Mouse (Mus musculus): ENCODE data around the gene Glra1. TPM values are rescaled to one million over a fixed set of nuclear protein-coding genes. Genes with fewer than 3 reads are reported as not detected.
A peak's percentile ranks its signal among the peaks of the same experiment; 100 is the strongest.

Glra1 gene
- total RNA-seq, 2 experiments from 2014 or later = 0.21 to 0.30 TPM

DNA sequence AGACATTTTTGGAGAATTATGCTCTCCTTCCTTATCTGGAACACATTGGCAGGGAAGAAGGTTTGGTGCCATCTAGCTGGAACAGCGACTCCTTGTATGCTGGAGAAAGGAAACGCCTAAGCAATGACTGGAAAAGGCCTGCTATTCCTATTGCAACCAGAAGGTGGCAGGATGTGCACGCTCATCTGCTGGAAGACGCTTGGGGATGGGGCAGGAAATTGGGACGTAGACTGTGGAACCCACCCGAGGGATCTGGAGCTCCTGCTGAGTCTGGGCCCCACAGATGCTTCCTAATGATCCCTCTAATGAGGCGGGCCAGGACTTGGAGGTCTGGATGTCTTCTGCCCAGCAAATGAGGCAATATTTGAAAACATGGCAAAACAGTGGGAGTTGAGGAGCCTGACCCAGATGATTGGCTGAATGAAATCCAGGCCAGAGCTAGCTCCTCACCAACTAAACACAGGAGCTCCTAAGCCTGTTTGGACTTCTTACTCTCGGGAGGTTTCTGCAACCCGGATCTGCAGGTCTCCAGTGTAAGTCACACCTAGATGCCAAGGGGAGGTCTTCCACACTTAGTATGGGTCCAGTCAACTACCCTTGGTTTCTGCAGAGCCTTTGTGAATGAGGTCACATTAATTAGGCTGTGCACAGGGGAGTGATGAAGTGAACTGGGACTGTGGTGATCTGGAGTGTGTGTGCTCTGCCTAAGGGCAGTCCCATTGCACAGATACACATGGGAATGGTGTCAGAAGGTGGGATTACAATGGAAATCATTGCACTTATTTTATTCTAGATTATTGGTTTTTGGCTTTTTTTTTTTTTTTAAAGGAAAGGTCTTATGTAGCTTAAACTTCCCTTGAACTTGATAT lies 89.0 kb downstream of the Glra1 start:
- DNase-seq (ENCODE audit: low spot score in 2 of 2) = peak; percentile 78 to 86

DNA sequence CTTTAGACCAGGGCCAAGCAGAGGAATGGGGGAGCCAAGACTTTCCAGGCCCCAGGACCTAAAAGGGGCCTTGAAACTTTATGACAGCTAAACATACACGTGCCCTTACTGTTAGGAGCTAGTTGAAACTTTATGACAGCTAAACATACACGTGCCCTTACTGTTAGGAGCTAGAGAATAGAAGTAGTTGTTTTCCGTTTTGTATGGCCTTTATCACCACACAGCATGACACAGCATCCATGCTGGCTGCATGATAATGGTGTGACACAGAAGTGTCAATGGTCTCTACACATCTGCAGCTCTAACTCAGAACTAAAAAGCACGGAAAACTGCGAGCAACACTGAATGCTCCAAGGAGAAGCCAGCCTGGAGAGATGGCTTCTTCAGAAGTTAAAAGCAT lies 90.3 kb downstream of the Glra1 start:
- DNase-seq (ENCODE audit: low spot score in 2 of 2) = no peak

DNA sequence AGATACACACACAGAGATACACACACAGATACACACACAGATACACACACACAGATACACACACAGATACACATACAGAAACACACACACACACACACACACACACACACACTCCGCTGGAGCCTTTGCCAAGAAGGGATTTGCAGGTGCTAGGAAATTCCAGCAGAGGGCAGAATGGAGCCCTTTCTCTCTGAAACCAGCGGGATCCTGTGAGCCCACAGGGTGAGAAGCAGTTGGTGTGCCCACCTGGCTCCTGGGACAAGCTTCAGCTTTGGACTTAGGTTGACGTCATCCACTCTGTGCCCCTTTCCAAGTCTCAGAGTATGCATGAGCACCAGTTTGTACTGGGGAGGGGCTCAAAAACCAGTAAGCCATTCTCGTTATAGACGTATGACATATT lies 96.6 kb downstream of the Glra1 start:
- DNase-seq (ENCODE audit: low spot score in 2 of 2) = peak in 1 of 2 experiments; percentile 28

DNA sequence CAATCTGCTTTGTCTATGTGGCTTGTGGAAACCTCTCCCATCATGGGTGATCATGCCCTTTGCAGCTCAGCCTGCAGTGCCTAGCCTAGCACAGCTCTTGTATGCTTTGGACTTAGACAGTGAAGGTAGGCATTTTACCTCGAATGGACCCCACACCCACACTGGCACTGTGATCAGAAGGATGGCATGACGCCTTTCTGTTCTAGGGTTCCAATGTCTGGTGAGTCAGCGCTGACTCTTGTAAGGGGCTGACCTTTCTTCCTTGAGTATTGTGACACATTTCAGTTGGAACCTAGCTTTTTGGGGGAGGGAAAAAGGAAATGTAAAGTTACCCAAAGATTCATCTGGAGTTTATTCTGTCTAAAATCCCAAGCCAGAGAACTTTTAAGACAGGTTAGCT lies 102.5 kb downstream of the Glra1 start:
- no peak for DNase-seq (ENCODE audit: low spot score in 2 of 2)

DNA sequence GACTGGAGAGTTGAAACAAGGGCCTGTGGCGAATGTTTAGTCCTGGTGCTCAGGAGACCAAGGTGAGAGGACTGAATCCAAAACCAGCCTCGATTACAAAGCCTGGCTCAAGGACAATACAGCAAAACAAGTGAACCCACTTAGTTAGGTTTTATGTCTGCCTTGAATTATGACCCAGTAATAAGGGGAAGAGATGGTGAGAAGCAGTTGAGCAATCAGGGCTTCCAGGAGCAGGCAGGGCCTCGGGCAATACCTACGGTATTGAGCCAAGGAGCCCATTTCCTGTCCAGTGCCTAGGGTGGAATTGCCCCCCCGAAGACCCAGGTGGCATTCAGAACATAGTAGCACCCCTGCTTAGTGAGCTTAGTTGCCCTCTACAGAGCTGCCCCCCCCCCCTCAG lies 105.1 kb downstream of the Glra1 start:
- no peak for DNase-seq (ENCODE audit: low spot score in 2 of 2)

DNA sequence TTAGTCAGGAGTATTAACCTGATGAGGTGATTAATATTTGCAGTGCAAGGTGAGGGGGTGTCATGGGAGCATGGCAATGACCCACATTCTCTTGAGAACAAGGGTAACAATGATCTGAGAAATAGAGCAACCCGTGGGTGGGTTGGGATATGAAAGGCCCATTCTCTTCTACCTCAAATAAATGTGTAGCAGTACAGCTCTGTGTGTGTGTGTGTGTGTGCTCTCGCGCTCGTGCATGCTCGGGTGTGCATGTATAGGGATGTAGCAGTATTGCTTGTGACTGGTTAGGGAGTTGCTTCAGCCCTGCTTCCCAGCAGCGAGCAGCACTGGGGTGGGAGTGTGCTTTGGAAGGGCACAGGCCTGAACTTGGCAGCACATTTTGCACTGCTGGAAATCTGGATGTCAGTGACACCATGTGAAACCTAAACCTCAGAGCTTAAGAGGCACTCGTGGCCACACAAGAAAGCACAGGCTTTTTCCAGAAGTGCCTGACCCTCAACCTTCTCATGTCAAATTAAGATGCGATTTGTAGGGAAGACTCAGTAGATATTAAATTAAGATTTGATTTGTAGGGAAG lies 106.0 kb downstream of the Glra1 start:
- no peak for DNase-seq (ENCODE audit: low spot score in 2 of 2)

DNA sequence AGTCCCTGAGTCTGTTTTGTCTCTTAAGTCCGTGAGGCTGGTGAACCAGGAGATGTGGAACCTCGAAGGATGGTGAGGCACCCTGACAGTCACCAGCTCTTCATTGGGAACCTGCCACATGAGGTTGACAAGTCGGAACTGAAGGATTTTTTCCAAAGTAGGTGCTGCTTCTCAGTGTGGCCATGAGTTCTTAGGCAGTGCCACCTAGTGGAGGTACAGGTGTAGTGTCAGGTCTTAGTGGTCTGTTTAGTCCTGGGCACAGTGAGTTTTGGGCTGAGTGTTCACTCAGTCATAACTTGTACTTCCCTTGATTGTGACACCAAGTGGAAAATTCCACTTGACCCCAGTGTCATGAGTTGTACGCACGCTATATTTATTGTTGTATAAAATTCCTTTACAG lies 110.1 kb downstream of the Glra1 start:
- DNase-seq (ENCODE audit: low spot score in 2 of 2) = peak in 1 of 2 experiments; percentile 32

DNA sequence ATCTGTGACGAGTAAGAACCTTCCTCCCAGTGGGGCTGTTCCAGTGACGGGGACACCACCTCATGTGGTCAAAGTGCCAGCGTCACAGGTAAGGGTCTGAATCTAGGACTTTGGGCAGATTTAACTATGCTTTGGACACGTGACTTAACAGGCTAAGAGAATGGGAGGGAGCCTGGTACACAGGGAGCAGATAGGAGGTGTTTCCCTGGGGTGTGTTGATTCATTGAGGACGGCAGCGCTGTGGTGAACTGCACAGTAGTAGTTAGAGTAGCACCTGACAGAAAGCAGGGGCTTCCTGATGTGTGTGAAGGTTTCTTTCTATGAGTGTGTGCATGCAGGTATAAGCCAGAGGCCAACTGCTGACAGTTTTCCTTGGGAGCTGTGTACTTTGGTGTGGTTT lies 111.8 kb downstream of the Glra1 start:
- no peak for DNase-seq (ENCODE audit: low spot score in 2 of 2)

DNA sequence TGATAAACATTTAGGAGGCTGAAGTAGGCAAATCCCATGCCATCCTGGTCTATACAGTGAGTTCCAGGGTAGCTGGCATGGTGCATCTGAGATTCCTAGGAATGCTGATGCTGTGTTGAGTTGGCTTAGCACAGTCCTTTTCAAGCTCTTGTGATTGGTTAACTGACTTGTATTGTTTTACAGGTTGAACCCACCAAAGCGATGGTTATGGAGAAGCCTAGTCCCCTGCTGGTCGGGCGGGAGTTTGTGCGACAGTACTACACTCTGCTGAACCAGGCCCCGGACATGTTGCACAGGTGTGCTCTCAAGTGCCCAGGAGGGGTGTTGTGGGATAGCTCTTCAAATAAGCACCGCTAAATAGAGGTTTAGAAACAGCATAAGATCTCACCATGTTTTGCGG lies 122.6 kb downstream of the Glra1 start:
- DNase-seq (ENCODE audit: low spot score in 2 of 2) = no peak

DNA sequence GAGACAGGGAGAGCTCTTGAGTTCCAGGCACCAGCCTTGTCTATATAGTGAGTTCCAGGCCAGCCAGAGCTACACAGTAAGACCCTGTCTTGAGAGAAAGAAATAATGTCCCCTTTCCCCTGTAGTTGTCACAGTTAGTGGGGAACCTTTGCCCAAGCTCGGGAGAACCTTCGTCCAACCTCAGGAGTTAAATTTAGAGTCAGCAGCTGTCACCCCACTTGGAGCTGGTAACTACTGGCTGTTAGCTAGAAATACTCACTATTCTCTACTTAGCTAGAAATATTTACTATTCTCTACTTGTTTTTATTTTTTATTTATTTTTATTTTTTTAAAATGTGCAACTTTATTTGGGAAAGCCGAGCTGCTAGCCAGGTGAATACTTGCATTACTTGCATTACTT lies 134.8 kb downstream of the Glra1 start:
- DNase-seq (ENCODE audit: low spot score in 2 of 2) = no peak

DNA sequence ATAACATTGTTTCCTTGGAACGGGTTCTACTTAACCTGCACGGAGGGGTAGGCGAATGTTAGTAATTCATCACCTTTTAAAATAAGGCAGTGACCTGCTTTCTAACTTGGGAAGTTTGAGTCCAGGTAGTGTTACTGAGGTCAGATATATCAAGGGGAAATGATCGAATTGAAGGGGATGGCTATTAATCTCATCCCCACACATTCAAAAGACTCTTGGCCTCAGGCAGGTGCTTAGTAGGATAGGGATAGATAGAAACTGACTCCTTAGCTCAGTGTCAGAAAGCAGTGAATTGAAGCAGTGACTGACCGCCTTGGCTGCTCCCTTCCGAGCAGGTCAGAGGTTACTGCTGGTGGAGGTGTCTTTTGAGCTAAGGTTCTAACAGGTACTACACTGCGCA lies 136.5 kb downstream of the Glra1 start:
- no peak for DNase-seq (ENCODE audit: low spot score in 2 of 2)

DNA sequence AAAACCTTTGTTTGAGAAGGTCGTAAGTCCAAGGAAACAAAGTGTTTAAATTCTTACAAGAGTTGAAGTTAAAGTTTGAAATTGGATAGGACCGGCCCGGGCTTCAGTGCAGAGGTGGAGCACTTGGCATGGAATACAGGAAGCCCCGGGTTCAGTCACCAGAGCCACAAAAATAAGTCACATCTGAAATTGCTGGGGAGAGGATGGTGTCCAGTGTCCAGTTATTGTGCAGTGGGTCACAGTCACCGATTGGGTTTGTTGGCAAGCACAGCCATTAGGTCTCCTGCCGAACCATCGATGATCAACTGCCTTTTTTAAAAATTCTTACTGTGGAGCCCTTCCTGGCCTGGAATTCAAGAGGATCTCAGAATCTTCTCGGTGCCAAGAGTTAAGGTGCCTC lies 137.2 kb downstream of the Glra1 start:
- no peak for DNase-seq (ENCODE audit: low spot score in 2 of 2)

DNA sequence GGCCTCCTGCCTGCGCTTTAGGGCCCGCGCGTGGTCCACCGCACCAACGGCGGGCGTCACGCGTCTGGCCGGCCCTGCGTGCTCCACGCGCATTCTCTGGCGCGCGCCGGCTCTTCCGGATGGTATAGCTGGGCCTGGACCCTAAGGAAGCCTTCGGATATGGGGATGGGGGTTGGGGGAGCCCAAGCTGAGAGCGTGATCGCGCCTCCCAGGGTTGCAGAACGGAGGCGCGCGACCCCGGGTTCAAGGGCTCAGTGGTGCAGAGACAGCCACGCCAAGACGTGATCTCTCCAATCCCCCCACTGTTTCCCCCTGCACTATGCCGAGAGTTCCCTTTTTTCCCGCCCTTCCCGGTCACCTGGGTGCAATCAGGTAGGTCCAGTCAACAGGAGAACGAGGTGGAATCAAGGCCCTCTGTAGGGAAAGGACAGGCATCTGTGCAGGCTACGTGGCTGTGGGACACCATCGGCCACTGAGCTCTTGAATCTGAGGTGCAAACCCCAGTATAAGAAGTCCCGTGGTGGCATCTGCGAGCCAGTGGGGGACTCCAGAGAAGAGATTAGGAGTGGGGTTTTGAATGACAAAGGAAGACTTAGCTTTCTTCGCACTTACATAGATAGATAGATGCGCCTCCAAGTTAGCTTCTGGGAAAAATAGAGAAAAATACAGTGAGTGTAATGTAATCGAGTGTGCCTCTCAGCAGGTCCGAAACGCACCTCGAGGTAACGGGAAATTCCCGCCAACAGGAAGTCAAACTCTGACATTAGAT lies 137.9 kb downstream of the Glra1 start:
- no peak for DNase-seq (ENCODE audit: low spot score in 2 of 2)

DNA sequence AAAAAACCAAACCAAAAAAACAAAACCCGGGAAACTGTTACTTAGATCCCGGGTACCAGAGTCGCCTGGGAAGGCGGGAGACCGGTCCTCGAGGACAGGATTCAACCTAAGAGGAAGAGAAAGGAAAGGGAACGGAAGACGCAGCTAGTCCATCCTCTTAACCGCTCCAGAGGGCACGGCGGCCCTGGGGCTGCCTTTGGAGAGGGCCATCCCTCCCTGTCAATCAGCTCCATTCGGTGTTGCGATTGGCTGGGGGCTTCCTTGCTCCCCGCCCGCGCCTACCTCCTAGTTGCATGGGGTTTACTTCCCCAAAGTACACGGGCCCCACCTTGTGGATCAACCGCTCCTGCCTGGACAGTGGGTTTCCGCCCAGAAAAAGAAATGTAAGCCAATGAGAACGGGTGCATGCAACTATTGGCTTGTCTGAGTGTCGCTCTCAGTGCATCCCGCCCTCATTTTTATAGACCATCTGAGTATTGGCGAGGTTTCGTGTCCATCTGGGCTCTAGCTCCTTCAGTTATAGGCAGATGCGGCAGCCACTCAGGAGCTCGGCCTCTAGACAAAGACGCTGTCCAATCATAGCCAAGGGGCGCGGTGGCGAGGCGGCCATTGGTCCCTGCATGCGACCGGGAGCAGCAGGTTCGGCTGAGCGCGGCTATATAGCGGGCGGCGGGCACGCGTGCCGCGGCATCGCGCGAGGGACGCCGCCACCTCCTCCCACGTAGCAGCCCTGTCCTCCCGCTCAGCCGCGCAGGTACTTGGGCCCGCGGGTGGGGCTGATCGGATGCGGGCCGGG lies 138.8 kb downstream of the Glra1 start, which contains the start of gene G3bp1:
Gene G3bp1 (plus strand): TSS at position 638 of the 796 bp plus-strand sequence.
- peak; percentile 99 to 100 for DNase-seq (ENCODE audit: low spot score in 2 of 2)

DNA sequence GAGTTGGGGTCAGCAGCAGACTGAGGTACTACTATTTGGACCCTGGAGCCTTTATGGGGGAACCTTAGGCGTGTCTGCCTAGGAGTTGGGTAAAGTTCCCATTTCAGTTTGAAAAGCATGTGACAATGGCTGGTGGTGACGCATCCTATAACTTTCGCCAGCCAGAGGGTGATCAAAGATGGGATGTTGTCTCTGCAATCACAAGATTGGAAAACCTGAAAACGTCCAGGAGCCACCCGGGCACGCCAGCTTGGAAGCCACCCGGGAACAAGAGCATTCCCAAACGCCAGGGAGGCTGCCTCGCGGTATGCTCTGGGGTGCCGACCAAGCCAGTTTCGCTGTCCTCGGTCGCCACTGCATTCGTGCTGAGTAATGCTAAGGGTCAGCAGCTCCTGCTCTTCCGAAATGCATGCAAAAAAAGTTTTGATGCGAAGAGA lies 139.4 kb downstream of the Glra1 start:
- DNase-seq (ENCODE audit: low spot score in 2 of 2) = no peak

DNA sequence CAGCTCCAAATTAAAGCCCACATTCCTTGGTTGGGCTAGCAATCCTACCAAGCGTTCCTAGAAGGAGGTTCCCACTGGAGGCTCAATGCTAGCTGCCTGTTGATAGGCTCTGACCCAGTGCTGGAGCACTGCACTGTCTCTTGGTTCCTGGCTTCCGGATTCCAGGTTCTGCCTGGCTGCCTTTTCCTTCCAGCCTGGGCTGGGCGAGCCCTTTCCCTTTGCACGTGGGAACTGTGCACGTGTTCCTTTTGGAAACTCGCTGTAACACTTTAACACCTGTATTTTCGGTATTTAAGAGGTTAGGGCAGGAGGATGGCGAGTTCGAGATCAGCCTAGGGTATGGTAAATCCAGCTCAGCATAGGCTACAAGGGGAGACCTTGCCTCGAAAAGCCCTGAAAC lies 140.0 kb downstream of the Glra1 start:
- no peak for DNase-seq (ENCODE audit: low spot score in 2 of 2)

DNA sequence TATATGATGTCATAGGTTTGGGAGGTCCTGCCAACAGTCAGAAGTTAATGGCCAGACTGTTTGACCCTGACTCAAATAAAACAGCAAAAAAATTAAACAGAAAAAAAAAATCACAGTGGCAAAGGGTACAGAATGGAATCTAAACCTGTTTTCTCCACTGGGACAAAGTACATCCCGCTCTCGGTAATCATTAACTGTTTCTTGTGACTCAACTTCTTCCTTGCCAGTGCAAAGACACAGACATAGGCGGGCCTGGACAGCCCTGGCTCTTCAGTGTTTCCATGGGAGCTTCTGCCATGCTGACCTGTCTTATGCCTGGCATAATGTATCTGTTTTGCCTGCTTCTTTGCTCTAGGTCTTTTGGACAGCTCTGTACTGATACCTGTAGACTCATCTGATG lies 142.8 kb downstream of the Glra1 start:
- DNase-seq (ENCODE audit: low spot score in 2 of 2) = no peak

DNA sequence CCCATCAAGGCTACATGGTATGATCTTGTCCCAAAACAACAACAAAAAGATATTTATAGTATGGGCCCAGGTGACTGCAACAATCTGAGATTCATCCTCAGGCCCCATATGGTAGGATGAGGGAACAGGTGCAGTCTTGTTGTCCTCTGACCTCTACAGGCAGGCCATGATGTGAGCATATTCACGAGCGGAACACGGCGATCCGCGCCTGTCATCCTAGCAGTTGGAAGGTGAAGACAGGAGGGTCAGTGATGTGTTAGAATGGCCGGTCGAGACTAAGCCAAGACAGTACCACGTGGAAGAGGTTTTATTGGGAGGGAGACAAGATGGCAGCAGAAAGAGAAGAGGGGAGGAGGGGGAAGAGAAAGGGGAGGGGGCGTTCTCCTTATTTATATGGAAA lies 143.3 kb downstream of the Glra1 start:
- no peak for DNase-seq (ENCODE audit: low spot score in 2 of 2)

Measured in layer of hippocampus, postnatal 14 days (tissue).